Mouse (Mus musculus) midbrain, embryonic 13.5 days (tissue): ENCODE data around the gene Ifi27l2a. TPM values are rescaled to one million over a fixed set of nuclear protein-coding genes. Genes with fewer than 3 reads are reported as not detected.

Source experiments
- ATAC-seq: fragments of 200-750 bp; cut with Nextera tagmentation; 2 replicates; pipeline ENCODE4 v1.8.0; 2017; ENCODE audit warnings: mild to moderate bottlenecking, moderate TSS enrichment, moderate library complexity
- H3K27ac ChIP-seq: fragments of 300-500 bp; sonication (generic); 2 replicates; pipeline ENCODE4 v1.5.1; 2015; ENCODE audit warnings: inconsistent platforms, mild to moderate bottlenecking, moderate library complexity
- H3K27me3 ChIP-seq: fragments of 300-500 bp; sonication (generic); 2 replicates; pipeline ENCODE4 v1.6.1; 2015; ENCODE audit warnings: mild to moderate bottlenecking, inconsistent platforms
- H3K36me3 ChIP-seq: fragments of 300-500 bp; sonication (generic); 2 replicates; pipeline ENCODE4 v1.6.1; 2015; ENCODE audit warnings: mild to moderate bottlenecking, inconsistent platforms
- H3K4me1 ChIP-seq: fragments of 300-500 bp; sonication (generic); replicated peaks from 2 replicates; pipeline ENCODE4 v1.6.1; 2015; ENCODE audit warnings: inconsistent platforms
- H3K4me2 ChIP-seq: fragments of 300-500 bp; sonication (generic); replicated peaks from 2 replicates; pipeline ENCODE4 v1.6.1; 2015; ENCODE audit warnings: moderate library complexity, mild to moderate bottlenecking, inconsistent platforms
- H3K4me3 ChIP-seq: fragments of 300-500 bp; sonication (generic); replicated peaks from 2 replicates; pipeline ENCODE4 v1.5.1; 2015; ENCODE audit warnings: mild to moderate bottlenecking, inconsistent platforms
- H3K9ac ChIP-seq: fragments of 300-500 bp; sonication (generic); replicated peaks from 2 replicates; pipeline ENCODE4 v1.6.1; 2015; ENCODE audit warnings: mild to moderate bottlenecking, inconsistent platforms
- H3K9me3 ChIP-seq: fragments of 300-500 bp; sonication (generic); 2 replicates; pipeline ENCODE4 v1.6.1; 2016; ENCODE audit warnings: mild to moderate bottlenecking, inconsistent platforms
- WGBS: fragments of 180-500 bp; shearing (Covaris S2); methylation state at CpG from one replicate; pipeline ENCODE4 v1.1.7; 2015; 5-methylcytosine and 5-hydroxymethylcytosine counted together
- polyA plus RNA-seq: library from polyadenylated mRNA; unstranded; fragments of >200 nt; fragmentation: Nextera tagmentation; extraction: Ambion mirVana; gene quantifications from 2 replicates; pipeline ENCODE4 v1.2.1, GENCODE M21; 2015

Gene Ifi27l2a
- polyA plus RNA-seq, 1 experiment from 2014 or later, result 3.0 TPM

DNA sequence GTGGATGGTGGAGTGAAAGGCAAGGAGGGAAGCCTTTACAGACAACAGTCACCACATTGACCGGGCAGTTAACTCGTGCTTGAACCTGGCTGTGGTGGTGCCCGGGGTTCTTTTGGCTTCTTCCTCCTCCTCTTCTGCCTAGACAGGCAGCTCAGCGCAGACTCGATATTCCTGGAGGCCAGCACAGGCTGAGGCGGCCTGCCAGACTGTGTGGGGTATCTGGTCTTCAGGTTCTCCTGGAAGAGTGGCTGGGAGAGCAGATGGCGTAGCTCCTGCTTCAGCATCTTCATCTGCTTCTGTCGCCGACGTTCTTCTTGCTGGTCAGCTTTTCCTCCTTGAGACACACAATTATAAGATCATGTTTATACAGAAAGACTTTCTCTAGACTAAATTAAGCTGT, 35.3 kb downstream of the Ifi27l2a start:
- Histone ChIP-seq H3K4me2 (no peak overlapping the region), H3K9ac (no peak overlapping the region), H3K4me3 (no peak overlapping the region), H3K27me3 (no peaks in the 10 kb centered on the region), H3K27ac (no peak overlapping the region), H3K9me3 (no peaks in the 10 kb centered on the region), H3K36me3 (peaks cover 87% of the 10 kb centered on the region), H3K4me1 (no peaks in the 10 kb centered on the region)
- WGBS, result 96% methylated on average over 10 of the region's 10 CpGs
- no peak for ATAC-seq

DNA sequence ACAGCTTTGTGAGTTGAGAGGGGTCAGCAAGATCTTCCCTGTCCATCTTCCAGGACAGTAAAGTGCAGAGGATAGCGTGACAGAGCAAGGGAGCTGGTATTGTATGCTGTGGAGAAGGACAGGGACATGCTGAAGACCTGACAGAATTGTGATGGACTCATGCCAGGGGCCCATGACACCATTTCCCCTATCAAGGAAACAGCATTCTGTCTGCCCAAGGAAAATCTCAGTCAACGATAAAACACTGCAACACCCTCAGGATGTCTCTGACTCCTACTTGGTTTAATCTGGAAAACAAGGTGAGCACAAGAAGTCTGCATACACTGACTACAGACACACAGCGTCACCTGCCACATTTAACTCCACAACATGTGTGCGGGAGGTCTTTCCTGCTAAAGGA, 35.8 kb downstream of the Ifi27l2a start, which contains the start of gene 9330161L09Rik:
Gene 9330161L09Rik, minus strand, starts transcription at position 101 of the 400 bp plus-strand sequence.
- Histone ChIP-seq H3K9me3 (no peaks in the 10 kb centered on the region), H3K4me1 (no peaks in the 10 kb centered on the region), H3K9ac (no peak within 1 kb of the TSS), H3K4me2 (no peak within 1 kb of the TSS), H3K27me3 (no peaks in the 10 kb centered on the region), H3K27ac (no peak within 1 kb of the TSS), H3K4me3 (no peak within 1 kb of the TSS), H3K36me3 (peaks cover 83% of the 10 kb centered on the region)
- no peak for ATAC-seq
- 98% methylated on average over 4 of the region's 4 CpGs for WGBS

DNA sequence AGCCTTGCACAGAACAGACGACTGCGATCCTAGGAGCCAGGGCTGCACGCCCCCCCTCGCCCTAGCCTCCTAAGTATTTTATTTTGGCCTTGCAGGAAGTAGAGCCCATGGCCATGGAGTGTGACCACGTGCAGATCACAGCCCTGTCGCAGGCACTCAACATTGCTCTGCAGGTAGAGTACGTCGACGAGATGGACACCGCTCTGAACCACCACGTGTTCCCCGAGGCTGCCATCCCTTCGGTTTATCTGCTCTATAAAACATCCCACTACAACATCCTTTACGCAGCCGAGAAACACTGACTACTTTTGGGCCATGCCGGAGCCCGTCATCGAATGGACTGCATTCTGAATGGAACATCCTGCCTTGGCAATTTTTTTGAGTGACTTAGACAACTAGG, 39.3 kb downstream of the Ifi27l2a start:
- WGBS, result 90% methylated on average over 18 of the region's 18 CpGs
- Histone ChIP-seq H3K4me1 (no peaks in the 10 kb centered on the region), H3K27ac (no peak overlapping the region), H3K9ac (no peak overlapping the region), H3K9me3 (no peaks in the 10 kb centered on the region), H3K27me3 (no peaks in the 10 kb centered on the region), H3K36me3 (peaks cover 52% of the 10 kb centered on the region), H3K4me3 (no peak overlapping the region), H3K4me2 (no peak overlapping the region)
- ATAC-seq, result no peak

DNA sequence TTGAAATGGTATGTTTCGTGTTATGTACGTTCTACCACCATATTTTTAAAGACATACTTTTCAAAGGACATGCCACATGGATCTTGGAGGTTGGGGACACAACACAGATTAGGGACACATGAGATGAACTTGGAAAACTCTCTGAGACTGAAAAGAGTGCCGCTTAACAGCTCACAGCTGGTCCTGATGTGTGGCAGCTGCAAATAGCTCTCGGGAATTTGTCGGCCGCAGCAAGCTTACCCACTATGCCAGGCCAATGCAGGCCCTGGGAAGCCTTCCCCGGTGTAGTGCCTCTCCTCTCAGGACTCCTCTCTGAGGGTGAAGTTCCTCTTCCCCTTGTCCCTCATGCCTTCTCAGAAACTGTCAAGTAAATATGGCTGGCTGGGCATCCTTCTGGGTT, 46.7 kb downstream of the Ifi27l2a start:
- no peak for ATAC-seq
- no peak overlapping the region for H3K4me3 ChIP-seq
- H3K9ac ChIP-seq, result no peak overlapping the region
- 88% methylated on average over 7 of the region's 7 CpGs for WGBS
- H3K9me3 ChIP-seq, result no peaks in the 10 kb centered on the region
- no peak overlapping the region for H3K4me2 ChIP-seq
- H3K36me3 ChIP-seq, result peaks cover 5% of the 10 kb centered on the region; the same call in 1 of the 2 replicates
- no peaks in the 10 kb centered on the region for H3K27me3 ChIP-seq
- H3K4me1 ChIP-seq, result no peaks in the 10 kb centered on the region
- no peak overlapping the region for H3K27ac ChIP-seq

DNA sequence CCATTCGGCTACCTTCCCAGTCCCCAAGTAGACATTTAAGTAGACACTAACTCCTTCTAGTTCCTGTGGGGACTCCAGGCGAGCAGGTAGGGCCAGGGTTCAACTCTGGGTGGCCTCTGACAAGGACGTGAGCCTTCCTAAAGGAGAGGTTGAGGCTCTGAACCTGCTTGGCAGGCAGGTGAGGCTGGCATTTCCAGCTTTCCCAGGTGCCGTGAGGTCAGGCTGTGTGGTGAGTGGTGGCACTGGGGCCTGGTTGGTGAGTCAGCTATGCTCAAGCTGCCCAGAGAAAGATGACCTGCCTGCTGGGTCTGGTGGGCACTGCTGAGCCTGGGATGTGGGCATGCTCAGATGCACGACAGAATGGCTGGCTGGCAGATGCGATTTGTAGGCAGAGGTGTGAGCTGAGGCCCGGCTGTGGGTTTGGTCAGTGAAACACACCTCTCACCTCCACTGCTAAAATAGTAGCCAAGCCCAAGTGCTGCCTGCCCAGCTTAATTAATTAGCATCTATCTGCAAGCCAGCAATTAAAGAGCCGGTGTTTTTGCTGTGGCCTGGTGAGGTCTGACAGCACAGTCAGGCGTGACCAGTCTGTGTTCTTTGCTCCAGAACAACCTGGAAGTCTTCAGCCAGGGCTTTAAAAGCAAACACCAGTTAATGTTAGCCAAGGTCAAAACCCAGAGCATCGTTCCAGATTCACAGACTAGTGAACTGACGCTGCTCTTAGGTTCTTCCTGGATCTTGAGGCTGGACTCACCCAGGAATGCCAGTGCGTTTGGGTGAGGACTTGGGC, 47.8 kb downstream of the Ifi27l2a start:
- no peak overlapping the region for H3K4me3 ChIP-seq
- no peak overlapping the region for H3K9ac ChIP-seq
- WGBS, result 81% methylated on average over 12 of the region's 12 CpGs
- no peaks in the 10 kb centered on the region for H3K27me3 ChIP-seq
- peaks cover 2% of the 10 kb centered on the region; the same call in 1 of the 2 replicates for H3K36me3 ChIP-seq
- H3K9me3 ChIP-seq, result no peaks in the 10 kb centered on the region
- no peak overlapping the region for H3K27ac ChIP-seq
- H3K4me2 ChIP-seq, result no peak overlapping the region
- ATAC-seq, result no peak
- H3K4me1 ChIP-seq, result no peaks in the 10 kb centered on the region

DNA sequence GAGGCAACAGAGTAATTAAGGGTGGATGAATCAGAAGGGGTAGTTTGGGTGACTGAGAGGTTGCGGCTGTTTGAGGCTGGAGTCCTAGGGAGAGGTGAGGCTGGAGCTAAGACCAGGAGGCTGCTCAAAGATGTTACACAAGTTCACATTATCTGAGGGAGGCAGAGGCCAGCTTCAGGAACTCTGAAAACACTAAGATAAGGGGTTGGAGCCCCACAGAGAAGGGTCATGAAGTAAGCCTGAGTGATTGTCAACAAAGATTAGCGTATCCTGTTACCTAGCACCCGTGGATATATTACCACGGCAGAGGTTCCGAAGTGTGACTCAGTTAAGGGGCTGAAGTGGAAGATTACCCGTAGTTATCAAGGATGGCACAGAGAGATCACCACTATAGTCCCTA, 50.0 kb downstream of the Ifi27l2a start:
- Histone ChIP-seq H3K4me1 (peaks cover 13% of the 10 kb centered on the region), H3K27ac (no peak overlapping the region), H3K9me3 (no peaks in the 10 kb centered on the region), H3K4me3 (no peak overlapping the region), H3K4me2 (no peak overlapping the region), H3K9ac (no peak overlapping the region), H3K27me3 (no peaks in the 10 kb centered on the region), H3K36me3 (no peaks in the 10 kb centered on the region)
- no peak for ATAC-seq
- WGBS, result 51% methylated on average over 6 of the region's 6 CpGs

Other genes with a start within 250 kb of the Ifi27l2a start
- gene Prima1, start 201.5 kb downstream of the Ifi27l2a start, polyA plus RNA-seq, result 1.6 and 2.1 TPM in 2 replicates
- 19.4 and 21.1 TPM in 2 replicates for gene Fam181a, start 132.7 kb downstream of the Ifi27l2a start, polyA plus RNA-seq
- 0.57 and 0.82 TPM in 2 replicates for gene Asb2, start 87.7 kb downstream of the Ifi27l2a start, polyA plus RNA-seq
- gene Otub2, start 55.0 kb downstream of the Ifi27l2a start, polyA plus RNA-seq, result 18.3 and 19.6 TPM in 2 replicates
- gene 9330161L09Rik, start 35.9 kb downstream of the Ifi27l2a start, polyA plus RNA-seq, result 0.68 and 1.2 TPM in 2 replicates
- 138 and 163 TPM in 2 replicates for gene Ddx24, start 17.9 kb downstream of the Ifi27l2a start, polyA plus RNA-seq
- gene Ifi27, start 9.5 kb downstream of the Ifi27l2a start, polyA plus RNA-seq, result 5.2 and 6.2 TPM in 2 replicates
- not detected in 2 replicates for gene Ifi27l2b, start 13.5 kb upstream of the Ifi27l2a start, polyA plus RNA-seq
- gene Ppp4r4, start 88.6 kb upstream of the Ifi27l2a start, polyA plus RNA-seq, result 2.0 and 2.2 TPM in 2 replicates
- gene Serpina10, start 187.8 kb upstream of the Ifi27l2a start, polyA plus RNA-seq, result 0.05 TPM in 1 of 2 replicates, not detected in the other
- gene Serpina6, start 213.5 kb upstream of the Ifi27l2a start, polyA plus RNA-seq, result 0.26 TPM in 1 of 2 replicates, not detected in the other
- not detected in 2 replicates for gene Serpina16, start 232.5 kb upstream of the Ifi27l2a start, polyA plus RNA-seq